Mouse (Mus musculus) E14TG2a.4 (cell line): ENCODE measurements at regions not wholly inside any gene's neighbourhood (a gene's known extent, or its start where the extent isn't known, plus 50 kb on each side); places are given as distances from the start of the nearest gene placed in this dataset.

Experiments
- H3K27me3 ChIP-seq: 2 replicates; pipeline ENCODE4 v1.6.1; 2014; ENCODE audit warnings: low read length, control low read depth; ENCODE audit not compliant: insufficient read depth
- H3K36me3 ChIP-seq: 2 replicates; pipeline ENCODE4 v1.6.1; 2014; ENCODE audit warnings: low read length, control low read depth; ENCODE audit not compliant: insufficient read depth
- H3K4me1 ChIP-seq: replicated peaks from 2 replicates; pipeline ENCODE4 v1.6.1; 2014; ENCODE audit warnings: low read depth, low read length, control low read depth
- H3K4me3 ChIP-seq: replicated peaks from 2 replicates; pipeline ENCODE4 v1.5.1; 2014; ENCODE audit warnings: mild to moderate bottlenecking, low read length
- H3K9me3 ChIP-seq: 2 replicates; pipeline ENCODE4 v1.6.1; 2014; ENCODE audit warnings: low read length, control low read depth
- CTCF ChIP-seq: conservative IDR thresholded peaks from 2 replicates; pipeline ENCODE4 v1.5.1; 2014; ENCODE audit warnings: low read length
- NANOG ChIP-seq: IDR thresholded peaks from 2 replicates; pipeline ENCODE4 v1.6.1; 2014; ENCODE audit warnings: borderline replicate concordance, low read length, mixed read lengths
- POU5F1 ChIP-seq: IDR thresholded peaks from 2 replicates; pipeline ENCODE4 v1.6.1; 2014; ENCODE audit warnings: low read length, borderline replicate concordance

DNA sequence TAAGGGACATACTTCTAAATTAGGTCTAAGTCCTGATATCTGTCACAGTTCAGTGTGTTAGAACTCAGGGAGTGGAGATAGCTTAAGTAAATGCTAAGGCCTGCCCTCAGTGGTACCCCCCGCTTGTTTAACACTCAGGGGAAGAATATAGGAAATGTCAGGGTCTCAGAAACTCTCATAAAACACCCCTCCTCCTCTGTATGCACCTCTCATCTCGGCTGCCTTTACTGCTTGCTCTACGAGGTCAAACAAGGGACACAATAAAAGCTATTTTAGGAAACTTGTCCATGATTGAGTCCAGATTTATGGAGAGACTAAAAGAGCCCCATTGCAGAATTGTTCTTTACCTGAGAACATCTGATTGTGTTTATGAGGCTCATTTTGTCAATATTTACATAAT, 395.1 kb upstream of the Clint1 start:
- Histone ChIP-seq H3K4me3 (no peak overlapping the region), H3K27me3 (no peaks in the 10 kb centered on the region), H3K9me3 (no peaks in the 10 kb centered on the region), H3K36me3 (no peaks in the 10 kb centered on the region), H3K4me1 (no peaks in the 10 kb centered on the region)
- TF ChIP-seq POU5F1 (no peak), NANOG (no peak), CTCF (no peak)

DNA sequence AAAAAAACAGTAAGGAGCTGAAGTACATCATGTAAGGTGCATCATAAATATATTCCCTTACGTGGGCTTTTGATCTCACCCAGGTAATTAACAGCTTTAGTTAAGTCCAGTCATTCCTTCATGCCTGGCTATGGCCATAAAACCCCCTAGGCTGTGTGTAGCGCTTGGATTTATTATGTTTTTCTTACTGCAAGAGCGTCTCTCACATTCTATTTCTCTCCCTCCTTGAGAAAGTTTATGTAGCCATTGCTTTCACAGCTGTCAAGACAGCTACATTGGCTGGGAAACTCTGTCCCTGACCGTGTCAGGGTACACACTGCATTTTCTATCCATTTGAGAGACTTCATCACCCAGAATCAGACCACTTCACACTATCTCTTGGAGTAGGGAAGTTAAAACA, 394.3 kb upstream of the Clint1 start:
- H3K9me3 ChIP-seq: no peaks in the 10 kb centered on the region
- H3K4me1 ChIP-seq: no peaks in the 10 kb centered on the region
- no peaks in the 10 kb centered on the region for H3K27me3 ChIP-seq
- no peaks in the 10 kb centered on the region for H3K36me3 ChIP-seq
- H3K4me3 ChIP-seq: no peak overlapping the region
- TF ChIP-seq POU5F1: no peak
- TF ChIP-seq CTCF: no peak
- no peak for TF ChIP-seq NANOG

- Histone ChIP-seq H3K27me3 (no peaks in the 10 kb centered on the region), H3K36me3 (no peaks in the 10 kb centered on the region), H3K4me1 (no peaks in the 10 kb centered on the region), H3K4me3 (no peak overlapping the region), H3K9me3 (no peaks in the 10 kb centered on the region)
- TF ChIP-seq CTCF (no peak), POU5F1 (no peak)
Observed at GRCm38 (mm10) chr11:45460000-45460792, 391.7 kb upstream of the Clint1 start.

GRCm38 (mm10) chr11:45464501-45464900, 387.4 kb upstream of the Clint1 start:
- Histone ChIP-seq H3K27me3 (no peaks in the 10 kb centered on the region), H3K36me3 (no peaks in the 10 kb centered on the region), H3K4me3 (no peak overlapping the region), H3K4me1 (no peaks in the 10 kb centered on the region), H3K9me3 (no peaks in the 10 kb centered on the region)
- no peak for TF ChIP-seq CTCF
- no peak for TF ChIP-seq NANOG
- no peak for TF ChIP-seq POU5F1

DNA sequence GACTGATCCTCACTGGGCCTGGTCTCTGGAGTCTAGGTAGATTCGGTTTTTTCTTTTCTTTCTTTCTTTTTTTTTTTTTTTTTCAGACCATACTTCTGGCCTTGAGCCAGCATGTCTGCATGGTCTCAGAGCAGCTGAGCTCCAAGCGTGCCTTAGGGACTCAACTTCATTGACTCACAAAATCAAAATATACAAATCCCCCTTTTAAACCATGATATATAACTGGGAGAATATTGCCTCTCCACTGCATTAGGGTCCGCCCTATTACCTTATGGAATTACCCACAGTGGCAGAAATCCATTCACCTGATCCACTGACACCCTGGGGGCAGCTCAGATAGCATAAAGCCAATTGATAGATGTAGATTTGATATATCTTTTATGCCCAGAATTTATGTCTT, 385.5 kb upstream of the Clint1 start:
- Histone ChIP-seq H3K27me3 (no peaks in the 10 kb centered on the region), H3K9me3 (no peaks in the 10 kb centered on the region), H3K4me1 (no peaks in the 10 kb centered on the region), H3K36me3 (no peaks in the 10 kb centered on the region), H3K4me3 (no peak overlapping the region)
- no peak for TF ChIP-seq CTCF
- no peak for TF ChIP-seq POU5F1
- TF ChIP-seq NANOG: no peak

DNA sequence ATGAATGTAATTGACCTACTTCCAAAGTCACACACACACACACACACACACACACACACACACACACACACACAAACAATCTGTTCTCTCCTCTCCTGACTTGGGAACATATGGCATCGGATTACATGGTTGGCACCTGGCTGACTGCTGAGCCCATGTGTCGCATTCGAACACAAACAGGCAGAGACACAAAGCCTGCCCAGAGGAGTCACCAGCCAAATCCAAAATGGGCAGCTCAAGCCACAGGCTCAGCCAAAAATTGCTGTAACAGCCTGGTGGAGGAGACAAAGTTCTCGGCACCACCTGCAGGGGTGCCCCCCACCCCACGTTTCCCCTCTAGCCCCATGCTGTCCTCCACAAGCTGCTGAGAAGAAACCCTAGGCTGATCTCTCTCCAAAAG, 379.7 kb upstream of the Clint1 start:
- H3K36me3 ChIP-seq: no peaks in the 10 kb centered on the region
- H3K27me3 ChIP-seq: no peaks in the 10 kb centered on the region
- no peaks in the 10 kb centered on the region for H3K9me3 ChIP-seq
- no peak overlapping the region for H3K4me3 ChIP-seq
- no peaks in the 10 kb centered on the region for H3K4me1 ChIP-seq
- TF ChIP-seq CTCF (no peak), POU5F1 (no peak), NANOG (no peak)

GRCm38 (mm10) chr11:45476917-45477316, 374.9 kb upstream of the Clint1 start:
- TF ChIP-seq CTCF: no peak
- no peak for TF ChIP-seq NANOG
- TF ChIP-seq POU5F1: no peak
- Histone ChIP-seq H3K36me3 (no peaks in the 10 kb centered on the region), H3K4me1 (no peaks in the 10 kb centered on the region), H3K27me3 (no peaks in the 10 kb centered on the region), H3K4me3 (no peak overlapping the region), H3K9me3 (no peaks in the 10 kb centered on the region)

GRCm38 (mm10) chr11:45485950-45486349, 365.9 kb upstream of the Clint1 start:
- Histone ChIP-seq H3K9me3 (no peaks in the 10 kb centered on the region), H3K4me3 (no peak overlapping the region)
- TF ChIP-seq CTCF: no peak
- TF ChIP-seq POU5F1: no peak
- no peak for TF ChIP-seq NANOG

More at GRCm38 (mm10) chr11:45485950-45486349, 365.9 kb upstream of the Clint1 start:
- Histone ChIP-seq H3K27me3 (no peaks in the 10 kb centered on the region), H3K36me3 (no peaks in the 10 kb centered on the region), H3K4me1 (no peaks in the 10 kb centered on the region)
